Mouse (Mus musculus): ENCODE results near the gene Foxred1.

The Foxred1 gene

GRCm38 (mm10) chr9:35192983-35193542 lies 17.8 kb downstream of the Foxred1 start:
- DNase-seq (ENCODE audit: low spot score), result no peak

GRCm38 (mm10) chr9:35188700-35189099 lies 22.2 kb downstream of the Foxred1 start:
- DNase-seq (ENCODE audit: low spot score), result peak; percentile 34

GRCm38 (mm10) chr9:35187351-35187903 lies 23.4 kb downstream of the Foxred1 start:
- no peak for DNase-seq (ENCODE audit: low spot score)

GRCm38 (mm10) chr9:35186430-35186829 lies 24.4 kb downstream of the Foxred1 start:
- no peak for DNase-seq (ENCODE audit: low spot score)

GRCm38 (mm10) chr9:35183359-35183758 lies 27.5 kb downstream of the Foxred1 start:
- DNase-seq (ENCODE audit: low spot score), result no peak

GRCm38 (mm10) chr9:35182832-35183231 lies 28.0 kb downstream of the Foxred1 start:
- no peak for DNase-seq (ENCODE audit: low spot score)

GRCm38 (mm10) chr9:35176124-35176659 lies 34.7 kb downstream of the Foxred1 start:
- DNase-seq (ENCODE audit: low spot score), result no peak

GRCm38 (mm10) chr9:35175251-35176123 lies 35.4 kb downstream of the Foxred1 start, which contains the start of gene Dcps:
TSS of gene Dcps (minus strand) at chr9:35176061.
- DNase-seq (ENCODE audit: low spot score), result peak; percentile 90

- DNase-seq (ENCODE audit: low spot score), result no peak
These were observed 37.5 kb downstream of the Foxred1 start for GRCm38 (mm10) chr9:35173331-35173730.

- DNase-seq (ENCODE audit: low spot score), result no peak
These were observed 40.8 kb downstream of the Foxred1 start for GRCm38 (mm10) chr9:35170071-35170470.

- no peak for DNase-seq (ENCODE audit: low spot score)
These were observed 43.8 kb downstream of the Foxred1 start for GRCm38 (mm10) chr9:35166798-35167635.

GRCm38 (mm10) chr9:35166144-35166797 lies 44.6 kb downstream of the Foxred1 start:
- DNase-seq (ENCODE audit: low spot score), result no peak

GRCm38 (mm10) chr9:35164142-35164874 lies 46.5 kb downstream of the Foxred1 start:
- DNase-seq (ENCODE audit: low spot score), result no peak

GRCm38 (mm10) chr9:35163011-35163690 lies 47.7 kb downstream of the Foxred1 start:
- DNase-seq (ENCODE audit: low spot score), result peak; percentile 59

- DNase-seq (ENCODE audit: low spot score), result no peak
These were observed 49.1 kb downstream of the Foxred1 start for GRCm38 (mm10) chr9:35161721-35162120.

- no peak for DNase-seq (ENCODE audit: low spot score)
These were observed 50.2 kb downstream of the Foxred1 start for GRCm38 (mm10) chr9:35160662-35161061.

- DNase-seq (ENCODE audit: low spot score), result no peak
These were observed 52.4 kb downstream of the Foxred1 start for GRCm38 (mm10) chr9:35158477-35158876.

- DNase-seq (ENCODE audit: low spot score), result no peak
These were observed 54.0 kb downstream of the Foxred1 start for GRCm38 (mm10) chr9:35156862-35157261.

GRCm38 (mm10) chr9:35156002-35156710 lies 54.7 kb downstream of the Foxred1 start:
- DNase-seq (ENCODE audit: low spot score), result no peak
